Mouse (Mus musculus): ENCODE measurements around the gene Ctnna3.

DNA sequence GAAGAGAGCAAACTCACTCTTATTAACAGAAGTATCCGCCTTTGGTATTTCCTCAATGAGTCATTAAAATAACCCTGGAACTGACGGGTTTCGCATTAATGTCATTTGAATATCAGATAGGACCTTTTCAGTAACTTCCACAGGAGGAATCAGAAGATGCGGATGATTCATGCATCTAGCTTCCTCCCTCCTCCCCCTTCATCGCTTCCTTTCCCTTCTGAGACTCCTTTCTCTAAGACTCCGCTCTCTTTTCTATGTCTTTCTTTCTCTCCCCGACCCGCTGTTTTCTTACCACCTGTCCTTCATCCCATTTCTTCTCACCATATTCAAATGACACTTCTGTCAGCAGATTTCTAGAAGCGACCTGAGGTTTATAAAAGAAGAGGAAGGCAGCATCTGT is 572.1 kb downstream of the Ctnna3 start:
- no peak for TF ChIP-seq EP300 (IDR thresholded peaks at IDR 0.05; ENCODE audit: low read depth)
- TF ChIP-seq CTCF (IDR thresholded peaks at IDR 0.05; ENCODE audit: low read depth), result no peak
